Mouse (Mus musculus): ENCODE measurements around the gene Olfr49. TPM values are rescaled to one million over a fixed set of nuclear protein-coding genes. Genes with fewer than 3 reads are reported as not detected.

The Olfr49 gene
- polyA plus RNA-seq, 1 experiment, result not detected

DNA sequence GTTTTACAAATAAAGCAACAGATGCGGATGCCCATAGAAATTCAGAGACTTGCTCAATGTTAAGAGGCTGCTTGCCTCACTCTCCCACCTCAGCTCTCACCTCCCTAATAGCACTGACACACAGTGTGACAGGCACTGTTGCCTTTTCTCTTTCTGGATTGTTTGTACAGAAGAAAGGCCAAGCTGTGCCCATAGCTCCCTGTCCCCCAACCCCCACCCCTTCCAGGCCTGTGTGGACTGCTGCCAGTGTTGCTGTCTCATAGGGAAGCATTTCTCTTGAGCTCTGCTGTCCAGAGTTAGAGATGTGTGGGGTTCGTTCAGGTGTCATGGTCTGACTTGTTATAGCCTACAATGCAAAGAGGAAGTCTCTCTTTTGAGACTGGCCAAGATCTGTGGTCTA, 24.5 kb downstream of the Olfr49 start:
- TF ChIP-seq CTCF (IDR thresholded peaks at IDR 0.05; ENCODE audit: borderline replicate concordance, extremely low read depth, insufficient read depth, insufficient read length), result no peak
- no peak for TF ChIP-seq POLR2A (IDR thresholded peaks at IDR 0.05; ENCODE audit: borderline replicate concordance, extremely low read depth, insufficient read depth, insufficient read length, poor library complexity, severe bottlenecking)
- DNase-seq (ENCODE audit: low read depth), result no peak

DNA sequence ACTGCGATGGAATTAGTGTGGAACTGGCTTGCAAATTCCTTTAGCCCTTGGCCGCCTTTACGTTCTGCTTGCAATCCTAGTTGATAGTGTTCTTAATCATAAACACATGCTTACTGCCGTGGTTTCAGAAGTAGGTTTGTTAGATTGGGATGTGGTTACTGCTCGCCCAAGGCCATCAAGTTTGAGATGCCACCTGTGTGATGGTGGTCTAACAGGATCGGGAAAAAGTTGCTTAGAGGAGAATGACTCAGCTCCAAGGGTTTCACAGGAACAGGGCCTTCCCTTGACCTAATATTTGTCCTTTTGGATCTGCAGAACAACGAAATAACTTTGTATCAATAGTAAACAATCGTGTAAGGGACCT, 25.0 kb downstream of the Olfr49 start:
- TF ChIP-seq POLR2A (IDR thresholded peaks at IDR 0.05; ENCODE audit: borderline replicate concordance, extremely low read depth, insufficient read depth, insufficient read length, poor library complexity, severe bottlenecking) (no peak), CTCF (IDR thresholded peaks at IDR 0.05; ENCODE audit: borderline replicate concordance, extremely low read depth, insufficient read depth, insufficient read length) (no peak)

GRCm38 (mm10) chr14:54259003-54259721, 25.6 kb downstream of the Olfr49 start:
- TF ChIP-seq POLR2A (IDR thresholded peaks at IDR 0.05; ENCODE audit: borderline replicate concordance, extremely low read depth, insufficient read depth, insufficient read length, poor library complexity, severe bottlenecking) (peak; percentile 15; the same call in 1 of the 2 replicates), CTCF (IDR thresholded peaks at IDR 0.05; ENCODE audit: borderline replicate concordance, extremely low read depth, insufficient read depth, insufficient read length) (no peak)
- peak; percentile 93 for DNase-seq (ENCODE audit: low read depth)

More for the DNA sequence above, 25.0 kb downstream of the Olfr49 start:
- no peak for DNase-seq (ENCODE audit: low read depth)

DNA sequence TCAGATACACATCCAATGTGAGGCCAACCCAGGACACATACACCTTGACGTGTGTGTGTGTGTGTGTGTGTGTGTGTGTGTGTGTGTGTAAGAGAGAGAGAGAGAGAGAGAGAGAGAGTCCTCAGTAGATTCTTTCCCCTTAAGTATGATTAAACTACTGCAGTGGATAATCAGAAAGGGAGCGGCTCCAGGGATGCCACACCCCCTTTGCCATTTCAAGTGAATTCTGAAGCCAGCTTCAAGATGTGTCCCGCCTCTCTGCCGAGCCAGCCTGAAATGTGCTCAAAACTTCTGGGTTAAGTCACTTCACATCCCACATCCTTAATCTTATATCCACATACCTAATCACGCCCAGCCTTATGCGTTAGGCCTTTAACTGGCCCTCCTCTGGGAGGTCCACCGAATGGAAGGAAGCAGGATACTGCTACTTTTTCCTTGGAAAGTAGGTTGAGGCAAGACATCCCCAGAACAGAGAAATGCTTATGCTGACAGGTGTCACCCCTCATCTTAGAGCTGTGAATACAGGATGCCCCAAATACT, 26.5 kb downstream of the Olfr49 start:
- no peak for DNase-seq (ENCODE audit: low read depth)
- no peak for TF ChIP-seq POLR2A (IDR thresholded peaks at IDR 0.05; ENCODE audit: borderline replicate concordance, extremely low read depth, insufficient read depth, insufficient read length, poor library complexity, severe bottlenecking)
- TF ChIP-seq CTCF (IDR thresholded peaks at IDR 0.05; ENCODE audit: borderline replicate concordance, extremely low read depth, insufficient read depth, insufficient read length), result no peak

DNA sequence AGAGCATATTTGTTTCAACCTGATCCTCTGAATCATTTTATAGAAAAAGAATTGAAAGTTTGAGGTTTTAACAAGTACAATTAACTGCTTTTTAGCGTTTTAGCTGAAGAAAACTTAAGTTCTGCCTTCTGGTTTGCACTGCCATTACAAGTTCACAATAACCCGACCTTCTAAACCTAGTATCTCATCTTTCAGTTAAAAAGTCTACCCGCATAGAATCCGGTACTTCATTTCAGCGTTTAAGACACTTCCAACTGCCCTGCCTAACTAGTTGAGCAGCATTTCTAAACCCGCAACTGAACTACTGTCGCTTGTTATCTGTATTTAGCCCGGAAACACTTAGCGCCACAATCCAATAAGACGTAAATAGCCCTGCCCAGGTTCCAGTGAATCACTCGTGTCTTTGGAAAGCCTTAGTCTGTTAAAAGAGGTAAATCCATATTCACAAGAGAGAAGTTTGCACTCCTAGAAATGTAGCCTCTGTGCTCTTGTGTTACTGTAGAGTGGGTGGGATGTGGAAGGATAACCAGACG, 30.0 kb downstream of the Olfr49 start:
- TF ChIP-seq POLR2A (IDR thresholded peaks at IDR 0.05; ENCODE audit: borderline replicate concordance, extremely low read depth, insufficient read depth, insufficient read length, poor library complexity, severe bottlenecking) (no peak), CTCF (IDR thresholded peaks at IDR 0.05; ENCODE audit: borderline replicate concordance, extremely low read depth, insufficient read depth, insufficient read length) (no peak)
- DNase-seq (ENCODE audit: low read depth), result no peak

GRCm38 (mm10) chr14:54253741-54254291, 30.9 kb downstream of the Olfr49 start, which contains the start of the genes Dad1 and Abhd4:
Gene Dad1 (minus strand): TSS chr14:54254104.
Gene Abhd4 (plus strand): TSS chr14:54254188.
- 0 out of 2 replicates have a peak, but pooled peaks have one; percentile 9 for TF ChIP-seq CTCF (IDR thresholded peaks at IDR 0.05; ENCODE audit: borderline replicate concordance, extremely low read depth, insufficient read depth, insufficient read length)
- peak; percentile 67; the same call in 1 of the 2 replicates for TF ChIP-seq POLR2A (IDR thresholded peaks at IDR 0.05; ENCODE audit: borderline replicate concordance, extremely low read depth, insufficient read depth, insufficient read length, poor library complexity, severe bottlenecking)
- DNase-seq (ENCODE audit: low read depth), result peak; percentile 99

DNA sequence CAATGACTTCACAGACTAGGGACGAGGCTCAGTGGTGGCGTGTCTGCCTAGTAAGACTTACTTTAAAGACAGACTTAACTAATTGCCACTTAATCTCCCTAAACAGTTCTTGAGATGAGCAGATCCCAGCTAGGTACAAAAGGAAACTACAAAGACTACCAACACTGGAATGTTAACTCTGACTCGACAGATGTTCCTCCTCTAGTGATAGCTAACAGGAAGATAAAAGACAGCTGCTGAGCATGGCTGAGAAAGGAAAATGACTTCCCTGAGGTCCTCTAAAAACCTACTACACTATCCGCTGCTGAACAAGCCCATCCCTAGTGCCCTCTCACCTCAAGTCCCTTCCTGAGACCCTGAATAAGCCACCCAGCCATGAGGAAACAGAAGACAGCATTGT, 34.6 kb downstream of the Olfr49 start:
- DNase-seq (ENCODE audit: low read depth), result no peak
- no peak for TF ChIP-seq POLR2A (IDR thresholded peaks at IDR 0.05; ENCODE audit: borderline replicate concordance, extremely low read depth, insufficient read depth, insufficient read length, poor library complexity, severe bottlenecking)
- no peak for TF ChIP-seq CTCF (IDR thresholded peaks at IDR 0.05; ENCODE audit: borderline replicate concordance, extremely low read depth, insufficient read depth, insufficient read length)

GRCm38 (mm10) chr14:54249326-54249725, 35.4 kb downstream of the Olfr49 start:
- TF ChIP-seq POLR2A (IDR thresholded peaks at IDR 0.05; ENCODE audit: borderline replicate concordance, extremely low read depth, insufficient read depth, insufficient read length, poor library complexity, severe bottlenecking), result no peak
- TF ChIP-seq CTCF (IDR thresholded peaks at IDR 0.05; ENCODE audit: borderline replicate concordance, extremely low read depth, insufficient read depth, insufficient read length), result no peak
- DNase-seq (ENCODE audit: low read depth), result no peak

GRCm38 (mm10) chr14:54246232-54246631, 38.5 kb downstream of the Olfr49 start:
- no peak for DNase-seq (ENCODE audit: low read depth)
- TF ChIP-seq POLR2A (IDR thresholded peaks at IDR 0.05; ENCODE audit: borderline replicate concordance, extremely low read depth, insufficient read depth, insufficient read length, poor library complexity, severe bottlenecking), result no peak
- TF ChIP-seq CTCF (IDR thresholded peaks at IDR 0.05; ENCODE audit: borderline replicate concordance, extremely low read depth, insufficient read depth, insufficient read length), result no peak

DNA sequence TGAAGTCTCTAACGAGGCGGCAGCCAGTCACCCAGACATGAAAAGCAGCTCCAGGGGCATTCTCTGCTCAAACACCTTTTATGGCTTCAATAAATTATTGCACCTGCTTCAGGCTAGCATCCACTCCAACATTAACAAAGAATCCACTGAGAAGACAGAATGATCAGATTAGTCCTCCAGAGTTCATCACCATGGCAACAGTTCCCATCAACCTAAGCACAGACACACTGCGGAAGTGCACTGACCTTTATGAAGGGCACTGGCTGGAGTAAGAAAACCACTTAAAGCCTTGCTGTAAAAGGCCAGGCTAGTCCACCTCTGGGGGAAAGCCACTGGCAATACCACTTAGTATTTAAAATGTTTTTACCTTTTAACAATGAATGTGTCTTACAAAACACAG, 40.6 kb downstream of the Olfr49 start:
- peak; percentile 73 for DNase-seq (ENCODE audit: low read depth)
- TF ChIP-seq CTCF (IDR thresholded peaks at IDR 0.05; ENCODE audit: borderline replicate concordance, extremely low read depth, insufficient read depth, insufficient read length) (no peak), POLR2A (IDR thresholded peaks at IDR 0.05; ENCODE audit: borderline replicate concordance, extremely low read depth, insufficient read depth, insufficient read length, poor library complexity, severe bottlenecking) (no peak)

DNA sequence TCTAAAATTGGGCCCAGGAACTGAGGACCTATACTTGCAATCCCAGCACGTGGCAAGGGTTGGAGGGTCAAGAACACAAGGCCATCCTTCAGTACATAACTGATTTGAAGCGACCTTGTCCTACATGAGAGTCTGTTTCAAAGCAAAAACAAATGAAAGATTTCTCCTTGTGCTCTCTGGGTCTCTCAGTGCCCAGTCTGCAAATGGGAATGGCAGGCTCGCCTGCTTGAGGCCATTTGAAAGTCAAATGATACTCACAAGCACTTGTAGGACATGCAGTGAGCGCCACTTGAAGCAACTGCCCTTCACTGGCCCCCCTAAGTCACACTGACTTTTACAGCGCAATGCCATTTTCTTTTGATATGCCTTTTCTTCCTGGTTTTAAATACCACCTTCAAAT, 44.2 kb downstream of the Olfr49 start:
- DNase-seq (ENCODE audit: low read depth), result no peak
- TF ChIP-seq POLR2A (IDR thresholded peaks at IDR 0.05; ENCODE audit: borderline replicate concordance, extremely low read depth, insufficient read depth, insufficient read length, poor library complexity, severe bottlenecking) (no peak), CTCF (IDR thresholded peaks at IDR 0.05; ENCODE audit: borderline replicate concordance, extremely low read depth, insufficient read depth, insufficient read length) (no peak)

Measured in brain, embryonic 14.5 days (tissue).